Mouse (Mus musculus) right cerebral cortex, adult 2 months (tissue): ENCODE data around the gene Wwox.
A peak's percentile ranks its signal among the peaks of the same experiment; 100 is the strongest.

Experiments
- DNase-seq, 2 experiments: peaks; one replicate each; pipeline ENCODE4 v3.0.0; 2021 to 2022; ENCODE audit warnings: low spot score in 2 of 2

Gene Wwox

GRCm38 (mm10) chr8:115021731-115022130 lies 582.3 kb downstream of the Wwox start:
- DNase-seq, result no peak

- no peak for DNase-seq
These were observed 584.6 kb downstream of the Wwox start for GRCm38 (mm10) chr8:115024062-115024461.

- DNase-seq, result no peak
These were observed 586.1 kb downstream of the Wwox start for GRCm38 (mm10) chr8:115025390-115026098.

GRCm38 (mm10) chr8:115026201-115026600 lies 586.7 kb downstream of the Wwox start:
- DNase-seq, result no peak

GRCm38 (mm10) chr8:115033194-115033593 lies 593.7 kb downstream of the Wwox start:
- DNase-seq, result no peak

GRCm38 (mm10) chr8:115036016-115036415 lies 596.6 kb downstream of the Wwox start:
- no peak for DNase-seq

GRCm38 (mm10) chr8:115038426-115038825 lies 599.0 kb downstream of the Wwox start:
- no peak for DNase-seq

- DNase-seq, result no peak
These were observed 606.3 kb downstream of the Wwox start for GRCm38 (mm10) chr8:115045746-115046145.

- DNase-seq, result no peak
These were observed 607.0 kb downstream of the Wwox start for GRCm38 (mm10) chr8:115046496-115046895.

- DNase-seq, result no peak
These were observed 618.9 kb downstream of the Wwox start for GRCm38 (mm10) chr8:115058193-115058835.

GRCm38 (mm10) chr8:115063623-115064022 lies 624.2 kb downstream of the Wwox start:
- no peak for DNase-seq

- DNase-seq, result no peak
These were observed 625.2 kb downstream of the Wwox start for GRCm38 (mm10) chr8:115064691-115065090.

GRCm38 (mm10) chr8:115065386-115065785 lies 625.9 kb downstream of the Wwox start:
- DNase-seq, result no peak

- no peak for DNase-seq
These were observed 627.1 kb downstream of the Wwox start for GRCm38 (mm10) chr8:115066550-115067058.

GRCm38 (mm10) chr8:115068723-115069122 lies 629.3 kb downstream of the Wwox start:
- DNase-seq, result no peak

- no peak for DNase-seq
These were observed 630.8 kb downstream of the Wwox start for GRCm38 (mm10) chr8:115070225-115070624.

- no peak for DNase-seq
These were observed 631.8 kb downstream of the Wwox start for GRCm38 (mm10) chr8:115071231-115071630.

GRCm38 (mm10) chr8:115078296-115078695 lies 638.8 kb downstream of the Wwox start:
- DNase-seq, result no peak

GRCm38 (mm10) chr8:115081302-115082207 lies 642.1 kb downstream of the Wwox start:
- DNase-seq, result peak; percentile 5 to 6

GRCm38 (mm10) chr8:115088162-115088561 lies 648.7 kb downstream of the Wwox start:
- no peak for DNase-seq

GRCm38 (mm10) chr8:115089744-115090143 lies 650.3 kb downstream of the Wwox start:
- DNase-seq, result no peak

GRCm38 (mm10) chr8:115090202-115090601 lies 650.7 kb downstream of the Wwox start:
- no peak for DNase-seq
